Mouse (Mus musculus): ENCODE results near the gene Zfp651. TPM values are rescaled to one million over a fixed set of nuclear protein-coding genes. Genes with fewer than 3 reads are reported as not detected.

Gene Zfp651
- polyA plus RNA-seq, 1 experiment from 2014 or later: 9.4 TPM

GRCm38 (mm10) chr9:121740490-121740889, 18.6 kb upstream of the Zfp651 start:
- no peak overlapping the region for H3K4me3 ChIP-seq (ENCODE audit: low read depth, low read length)
- no peaks in the 10 kb centered on the region for H3K4me1 ChIP-seq (replicated peaks; ENCODE audit: control insufficient read depth, insufficient read depth, low read length)
- H3K9ac ChIP-seq (ENCODE audit: low read length): no peak overlapping the region
- H3K36me3 ChIP-seq (ENCODE audit: control insufficient read depth, insufficient read depth, low read length): no peaks in the 10 kb centered on the region; the same call in 1 of the 2 replicates
- H3K9me3 ChIP-seq (ENCODE audit: control insufficient read depth, low read length): no peaks in the 10 kb centered on the region
- no peak overlapping the region for H3K27ac ChIP-seq (ENCODE audit: low read depth, low read length)
- no peak overlapping the region for H3K4me2 ChIP-seq (ENCODE audit: low read depth, low read length, severe bottlenecking)
- 91% methylated on average over 6 of the region's 6 CpGs for WGBS
- no peaks in the 10 kb centered on the region for H3K27me3 ChIP-seq (ENCODE audit: control insufficient read depth, insufficient read depth, low read length)
- no peak for ATAC-seq (replicated peaks; ENCODE audit: low FRiP score)
- no peak for DNase-seq (ENCODE audit: low spot score)

GRCm38 (mm10) chr9:121741168-121741567, 18.0 kb upstream of the Zfp651 start:
- no peak overlapping the region for H3K4me2 ChIP-seq (ENCODE audit: low read depth, low read length, severe bottlenecking)
- H3K4me1 ChIP-seq (replicated peaks; ENCODE audit: control insufficient read depth, insufficient read depth, low read length): no peaks in the 10 kb centered on the region
- WGBS: 92% methylated on average over 3 of the region's 3 CpGs
- ATAC-seq (replicated peaks; ENCODE audit: low FRiP score) (no peak), DNase-seq (ENCODE audit: low spot score) (no peak)
- H3K36me3 ChIP-seq (ENCODE audit: control insufficient read depth, insufficient read depth, low read length): no peaks in the 10 kb centered on the region; the same call in 1 of the 2 replicates
- H3K9ac ChIP-seq (ENCODE audit: low read length): no peak overlapping the region
- H3K27ac ChIP-seq (ENCODE audit: low read depth, low read length): no peak overlapping the region
- no peaks in the 10 kb centered on the region for H3K9me3 ChIP-seq (ENCODE audit: control insufficient read depth, low read length)
- no peaks in the 10 kb centered on the region for H3K27me3 ChIP-seq (ENCODE audit: control insufficient read depth, insufficient read depth, low read length)
- no peak overlapping the region for H3K4me3 ChIP-seq (ENCODE audit: low read depth, low read length)

- Histone ChIP-seq H3K4me2 (ENCODE audit: low read depth, low read length, severe bottlenecking) (no peak overlapping the region), H3K4me3 (ENCODE audit: low read depth, low read length) (no peak overlapping the region), H3K4me1 (replicated peaks; ENCODE audit: control insufficient read depth, insufficient read depth, low read length) (no peaks in the 10 kb centered on the region), H3K36me3 (ENCODE audit: control insufficient read depth, insufficient read depth, low read length) (peaks cover 10% of the 10 kb centered on the region), H3K27me3 (ENCODE audit: control insufficient read depth, insufficient read depth, low read length) (no peaks in the 10 kb centered on the region), H3K27ac (ENCODE audit: low read depth, low read length) (no peak overlapping the region), H3K9ac (ENCODE audit: low read length) (no peak overlapping the region), H3K9me3 (ENCODE audit: control insufficient read depth, low read length) (no peaks in the 10 kb centered on the region)
- 89% methylated on average over 8 of the region's 8 CpGs for WGBS
- ATAC-seq (replicated peaks; ENCODE audit: low FRiP score) (no peak), DNase-seq (ENCODE audit: low spot score) (no peak)
These were observed 15.1 kb upstream of the Zfp651 start for GRCm38 (mm10) chr9:121744051-121744450.

GRCm38 (mm10) chr9:121752774-121753173, 6.4 kb upstream of the Zfp651 start:
- H3K4me3 ChIP-seq (ENCODE audit: low read depth, low read length): no peak overlapping the region
- no peak overlapping the region for H3K27ac ChIP-seq (ENCODE audit: low read depth, low read length)
- H3K27me3 ChIP-seq (ENCODE audit: control insufficient read depth, insufficient read depth, low read length): no peaks in the 10 kb centered on the region
- H3K9ac ChIP-seq (ENCODE audit: low read length): no peak overlapping the region
- no peak for ATAC-seq (replicated peaks; ENCODE audit: low FRiP score)
- peaks cover 8% of the 10 kb centered on the region for H3K36me3 ChIP-seq (ENCODE audit: control insufficient read depth, insufficient read depth, low read length)
- DNase-seq (ENCODE audit: low spot score): no peak
- 92% methylated on average over 9 of the region's 9 CpGs for WGBS
- no peak overlapping the region for H3K4me2 ChIP-seq (ENCODE audit: low read depth, low read length, severe bottlenecking)
- H3K4me1 ChIP-seq (replicated peaks; ENCODE audit: control insufficient read depth, insufficient read depth, low read length): no peaks in the 10 kb centered on the region
- H3K9me3 ChIP-seq (ENCODE audit: control insufficient read depth, low read length): no peaks in the 10 kb centered on the region

GRCm38 (mm10) chr9:121754624-121755023, 4.5 kb upstream of the Zfp651 start:
- ATAC-seq (replicated peaks; ENCODE audit: low FRiP score) (no peak), DNase-seq (ENCODE audit: low spot score) (no peak)
- Histone ChIP-seq H3K4me1 (replicated peaks; ENCODE audit: control insufficient read depth, insufficient read depth, low read length) (peaks cover 5% of the 10 kb centered on the region; the same call in 1 of the 2 replicates), H3K4me2 (ENCODE audit: low read depth, low read length, severe bottlenecking) (no peak overlapping the region), H3K9me3 (ENCODE audit: control insufficient read depth, low read length) (no peaks in the 10 kb centered on the region), H3K36me3 (ENCODE audit: control insufficient read depth, insufficient read depth, low read length) (peaks cover 6% of the 10 kb centered on the region), H3K27ac (ENCODE audit: low read depth, low read length) (no peak overlapping the region), H3K27me3 (ENCODE audit: control insufficient read depth, insufficient read depth, low read length) (no peaks in the 10 kb centered on the region), H3K9ac (ENCODE audit: low read length) (no peak overlapping the region), H3K4me3 (ENCODE audit: low read depth, low read length) (no peak overlapping the region)
- WGBS: 93% methylated on average over 3 of the region's 3 CpGs

GRCm38 (mm10) chr9:121756785-121757184, 2.3 kb upstream of the Zfp651 start:
- H3K4me3 ChIP-seq (ENCODE audit: low read depth, low read length): no peak overlapping the region
- peaks cover 16% of the 10 kb centered on the region for H3K4me1 ChIP-seq (replicated peaks; ENCODE audit: control insufficient read depth, insufficient read depth, low read length)
- peaks cover 5% of the 10 kb centered on the region for H3K36me3 ChIP-seq (ENCODE audit: control insufficient read depth, insufficient read depth, low read length)
- H3K9ac ChIP-seq (ENCODE audit: low read length): no peak overlapping the region
- H3K27me3 ChIP-seq (ENCODE audit: control insufficient read depth, insufficient read depth, low read length): no peaks in the 10 kb centered on the region
- DNase-seq (ENCODE audit: low spot score): no peak
- no peak for ATAC-seq (replicated peaks; ENCODE audit: low FRiP score)
- H3K4me2 ChIP-seq (ENCODE audit: low read depth, low read length, severe bottlenecking): no peak overlapping the region
- no peaks in the 10 kb centered on the region for H3K9me3 ChIP-seq (ENCODE audit: control insufficient read depth, low read length)
- H3K27ac ChIP-seq (ENCODE audit: low read depth, low read length): no peak overlapping the region
- 94% methylated on average over 3 of the region's 3 CpGs for WGBS

GRCm38 (mm10) chr9:121757432-121757831, 1.7 kb upstream of the Zfp651 start:
- no peak overlapping the region for H3K27ac ChIP-seq (ENCODE audit: low read depth, low read length)
- WGBS: 70% methylated on average over 3 of the region's 3 CpGs
- no peaks in the 10 kb centered on the region for H3K9me3 ChIP-seq (ENCODE audit: control insufficient read depth, low read length)
- no peak for DNase-seq (ENCODE audit: low spot score)
- peaks cover 3% of the 10 kb centered on the region for H3K36me3 ChIP-seq (ENCODE audit: control insufficient read depth, insufficient read depth, low read length)
- H3K4me1 ChIP-seq (replicated peaks; ENCODE audit: control insufficient read depth, insufficient read depth, low read length): peaks cover 16% of the 10 kb centered on the region
- H3K9ac ChIP-seq (ENCODE audit: low read length): no peak overlapping the region
- H3K4me3 ChIP-seq (ENCODE audit: low read depth, low read length): no peak overlapping the region
- no peak overlapping the region for H3K4me2 ChIP-seq (ENCODE audit: low read depth, low read length, severe bottlenecking)
- no peaks in the 10 kb centered on the region for H3K27me3 ChIP-seq (ENCODE audit: control insufficient read depth, insufficient read depth, low read length)
- ATAC-seq (replicated peaks; ENCODE audit: low FRiP score): no peak

- peaks cover 16% of the 10 kb centered on the region for H3K4me1 ChIP-seq (replicated peaks; ENCODE audit: control insufficient read depth, insufficient read depth, low read length)
- no peak overlapping the region for H3K9ac ChIP-seq (ENCODE audit: low read length)
- no peak for DNase-seq (ENCODE audit: low spot score)
- H3K27ac ChIP-seq (ENCODE audit: low read depth, low read length): no peak overlapping the region
- peaks cover 3% of the 10 kb centered on the region; the same call in 1 of the 2 replicates for H3K36me3 ChIP-seq (ENCODE audit: control insufficient read depth, insufficient read depth, low read length)
- WGBS: 53% methylated on average over 10 of the region's 10 CpGs
- peak overlapping the region; percentile 98 for H3K4me2 ChIP-seq (ENCODE audit: low read depth, low read length, severe bottlenecking)
- no peak for ATAC-seq (replicated peaks; ENCODE audit: low FRiP score)
- H3K9me3 ChIP-seq (ENCODE audit: control insufficient read depth, low read length): no peaks in the 10 kb centered on the region
- H3K4me3 ChIP-seq (ENCODE audit: low read depth, low read length): peak overlapping the region; percentile 84; the same call in 1 of the 2 replicates
- H3K27me3 ChIP-seq (ENCODE audit: control insufficient read depth, insufficient read depth, low read length): no peaks in the 10 kb centered on the region
These were observed 1.0 kb upstream of the Zfp651 start for GRCm38 (mm10) chr9:121757835-121758814.

All from forebrain, embryonic 11.5 days (tissue).